Mouse (Mus musculus) embryonic fibroblast, embryonic 13.5 days (primary cell): ENCODE results near the gene Ppt2. TPM values are rescaled to one million over a fixed set of nuclear protein-coding genes. Genes with fewer than 3 reads are reported as not detected.

Experiments used
- H3K27ac ChIP-seq: 2 replicates; pipeline ENCODE4 v1.5.1; 2012; ENCODE audit warnings: low read length, control low read depth, inconsistent platforms; ENCODE audit not compliant: insufficient read depth
- H3K4me1 ChIP-seq: 2 replicates; pipeline ENCODE4 v1.6.1; 2011; ENCODE audit warnings: low read length; ENCODE audit not compliant: control insufficient read depth, insufficient read depth
- H3K4me3 ChIP-seq: 2 replicates; pipeline ENCODE4 v1.5.1; 2011; ENCODE audit warnings: mild to moderate bottlenecking, control low read depth, low read length; ENCODE audit not compliant: insufficient read depth
- CTCF ChIP-seq: IDR thresholded peaks from 2 replicates; pipeline ENCODE4 v1.5.1; 2011; ENCODE audit warnings: mild to moderate bottlenecking, control low read depth, low read length, moderate library complexity, borderline replicate concordance; ENCODE audit not compliant: insufficient read depth
- POLR2A ChIP-seq: IDR thresholded peaks from 2 replicates; pipeline ENCODE4 v1.6.1; 2011; ENCODE audit warnings: low read depth, mild to moderate bottlenecking, control low read depth, low read length, moderate library complexity
- polyA plus RNA-seq: library from polyadenylated mRNA; stranded (reverse); fragments of >200 nt; gene quantifications from 2 replicates; pipeline ENCODE4 v1.2.4, GENCODE M21; 2011; ENCODE audit warnings: low read depth; ENCODE audit not compliant: missing spikeins, insufficient read length

Ppt2 gene
- polyA plus RNA-seq, 1 experiment: 32.3 TPM

DNA sequence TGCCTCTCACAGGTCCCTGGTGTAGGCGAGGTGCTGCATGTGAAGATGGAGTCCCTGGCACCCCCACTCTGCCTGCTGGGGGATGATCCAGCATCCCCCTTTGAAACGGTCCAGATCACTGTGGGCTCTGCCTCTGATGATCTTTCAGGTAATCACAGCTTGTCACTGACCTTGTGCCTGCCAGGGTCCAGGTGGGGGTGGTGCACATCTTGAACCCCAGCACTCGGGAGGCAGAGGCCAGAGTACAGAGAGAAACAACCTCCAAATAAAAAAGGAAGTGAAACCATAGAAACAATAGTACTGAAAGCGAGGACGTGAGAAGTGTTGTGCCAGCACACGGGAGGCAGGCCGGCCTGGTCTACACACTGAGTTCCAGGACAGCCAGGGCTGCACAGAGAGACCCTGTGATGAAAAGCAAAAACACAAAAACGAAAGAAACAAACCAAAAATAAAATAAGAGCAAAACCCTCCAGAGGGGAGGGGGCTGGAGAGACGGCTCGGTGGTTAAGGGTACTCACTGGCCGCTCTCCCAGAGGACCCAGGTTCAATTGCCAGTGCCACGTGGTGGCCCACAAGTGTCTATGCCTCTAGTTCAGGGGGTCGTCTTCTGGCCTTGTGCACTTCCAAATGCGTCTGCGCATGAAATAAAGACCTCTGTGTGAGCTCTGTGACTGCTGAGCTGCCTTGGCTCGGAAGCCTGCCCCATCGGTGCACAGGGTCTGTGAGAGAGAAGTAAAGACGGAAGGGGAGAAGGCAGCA, 21.0 kb upstream of the Ppt2 start:
- no peak overlapping the region for H3K4me3 ChIP-seq
- 0 out of 2 replicates have a peak, but pooled peaks cover 4% of the 10 kb centered on the region for H3K4me1 ChIP-seq
- no peak overlapping the region for H3K27ac ChIP-seq
- TF ChIP-seq CTCF (no peak), POLR2A (no peak)

GRCm38 (mm10) chr17:34648141-34648890, 20.0 kb upstream of the Ppt2 start:
- H3K4me1 ChIP-seq: 0 out of 2 replicates have a peak, but pooled peaks cover 4% of the 10 kb centered on the region
- TF ChIP-seq POLR2A (no peak), CTCF (no peak)
- no peak overlapping the region for H3K27ac ChIP-seq
- peak overlapping the region; percentile 93; the same call in 1 of the 2 replicates for H3K4me3 ChIP-seq

GRCm38 (mm10) chr17:34646906-34647787, 18.8 kb upstream of the Ppt2 start, which contains the start of gene Atf6b:
Gene Atf6b (plus strand): TSS chr17:34647146.
- no peak for TF ChIP-seq CTCF
- peak; percentile 65; the same call in 1 of the 2 replicates for TF ChIP-seq POLR2A
- 0 out of 2 replicates have a peak, but pooled peaks cover 4% of the 10 kb centered on the region for H3K4me1 ChIP-seq
- 0 out of 2 replicates have a peak within 1 kb of the TSS, but pooled peaks have one; percentile 12 for H3K27ac ChIP-seq
- H3K4me3 ChIP-seq: peak within 1 kb of the TSS; percentile 93

GRCm38 (mm10) chr17:34645831-34646511, 17.7 kb upstream of the Ppt2 start:
- H3K27ac ChIP-seq: no peak overlapping the region
- no peak for TF ChIP-seq POLR2A
- no peak for TF ChIP-seq CTCF
- 0 out of 2 replicates have a peak, but pooled peaks cover 4% of the 10 kb centered on the region for H3K4me1 ChIP-seq
- no peak overlapping the region for H3K4me3 ChIP-seq

- H3K4me3 ChIP-seq: peak overlapping the region; percentile 76
- TF ChIP-seq CTCF: no peak
- no peak for TF ChIP-seq POLR2A
- peaks cover 6% of the 10 kb centered on the region; the same call in 1 of the 2 replicates for H3K4me1 ChIP-seq
- H3K27ac ChIP-seq: no peak overlapping the region
Observed at GRCm38 (mm10) chr17:34645256-34645829, 17.0 kb upstream of the Ppt2 start.

GRCm38 (mm10) chr17:34644608-34645007, 16.3 kb upstream of the Ppt2 start, which contains the start of gene Fkbpl:
Gene Fkbpl (plus strand): TSS chr17:34644764.
- H3K4me1 ChIP-seq: peaks cover 6% of the 10 kb centered on the region; the same call in 1 of the 2 replicates
- peak; percentile 91 for TF ChIP-seq POLR2A
- TF ChIP-seq CTCF: no peak
- H3K4me3 ChIP-seq: peak within 1 kb of the TSS; percentile 76
- 0 out of 2 replicates have a peak within 1 kb of the TSS, but pooled peaks have one; percentile 23 for H3K27ac ChIP-seq

DNA sequence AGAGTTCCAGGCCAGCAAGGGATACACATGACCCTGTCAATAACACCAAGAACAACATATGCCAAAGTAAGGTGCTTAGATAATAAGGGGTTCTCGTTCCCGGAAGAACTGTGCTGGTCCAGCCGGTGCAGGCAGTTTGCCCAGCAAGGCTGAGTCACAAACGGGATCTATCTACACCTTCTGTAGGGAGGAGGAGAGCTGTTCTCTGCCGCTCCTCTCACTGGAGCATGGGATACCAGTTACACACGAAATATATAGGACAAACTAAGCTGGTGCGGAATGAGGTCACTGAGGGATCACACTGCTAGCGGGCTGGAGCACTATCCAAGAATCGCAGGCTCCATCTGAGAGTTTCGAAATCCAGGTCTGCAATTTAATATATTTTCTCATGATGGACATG, 15.6 kb upstream of the Ppt2 start:
- H3K4me1 ChIP-seq: peaks cover 6% of the 10 kb centered on the region; the same call in 1 of the 2 replicates
- H3K27ac ChIP-seq: no peak overlapping the region
- no peak for TF ChIP-seq CTCF
- no peak for TF ChIP-seq POLR2A
- H3K4me3 ChIP-seq: no peak overlapping the region

DNA sequence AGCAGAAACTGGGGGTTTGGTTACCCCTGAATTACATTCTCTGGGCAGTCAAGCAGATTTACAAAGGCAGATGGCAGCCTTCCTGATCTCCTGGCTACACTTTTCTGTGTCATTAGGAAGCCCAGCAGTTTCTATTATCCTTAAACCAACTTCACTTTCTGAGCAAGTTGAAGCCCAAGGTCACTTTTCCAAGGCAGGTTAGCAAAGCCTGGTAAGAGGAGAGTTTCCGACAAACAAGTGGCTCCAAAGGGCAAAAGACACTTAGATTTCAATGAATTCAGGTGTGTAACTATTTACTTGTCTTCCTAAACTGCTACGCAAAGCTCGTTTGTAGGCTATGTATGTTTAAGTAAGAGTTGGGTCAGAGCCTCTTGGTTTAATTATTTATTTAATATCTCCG, 15.1 kb upstream of the Ppt2 start:
- H3K4me1 ChIP-seq: peaks cover 6% of the 10 kb centered on the region; the same call in 1 of the 2 replicates
- TF ChIP-seq CTCF: no peak
- TF ChIP-seq POLR2A: no peak
- H3K4me3 ChIP-seq: no peak overlapping the region

More for the DNA sequence above, 15.1 kb upstream of the Ppt2 start:
- no peak overlapping the region for H3K27ac ChIP-seq
